Mouse (Mus musculus) macrophage (primary cell): ENCODE results near the gene Mgea5. TPM values are rescaled to one million over a fixed set of nuclear protein-coding genes. Genes with fewer than 3 reads are reported as not detected.

ENCODE experiments used
- H3K27ac ChIP-seq: fragments of 350-480 bp; formaldehyde crosslinking; 2 replicates; pipeline ENCODE4 v1.9.0; 2021
- H3K36me3 ChIP-seq: fragments of 350-480 bp; formaldehyde crosslinking; 2 replicates; pipeline ENCODE4 v1.9.0; 2021; ENCODE audit errors: inconsistent target
- H3K4me3 ChIP-seq: fragments of 350-480 bp; formaldehyde crosslinking; 2 replicates; pipeline ENCODE4 v1.9.0; 2021; ENCODE audit errors: inconsistent target
- H3K79me2 ChIP-seq: fragments of 350-480 bp; formaldehyde crosslinking; 2 replicates; pipeline ENCODE4 v1.9.0; 2021; ENCODE audit errors: inconsistent target
- WGBS: methylation state at CpG from one replicate; pipeline ENCODE4 v1.1.7; 2026; ENCODE audit warnings: inconsistent platforms; ENCODE audit not compliant: missing documents; 5-methylcytosine and 5-hydroxymethylcytosine counted together
- polyA plus RNA-seq: library from polyadenylated mRNA; stranded (reverse); fragments of 250-400 nt; gene quantifications from 3 replicates; pipeline ENCODE4 v1.2.4, GENCODE M21; 2018; ENCODE audit warnings: inconsistent platforms

Gene Mgea5
- polyA plus RNA-seq, 1 experiment from 2014 or later: 71.3 TPM

DNA sequence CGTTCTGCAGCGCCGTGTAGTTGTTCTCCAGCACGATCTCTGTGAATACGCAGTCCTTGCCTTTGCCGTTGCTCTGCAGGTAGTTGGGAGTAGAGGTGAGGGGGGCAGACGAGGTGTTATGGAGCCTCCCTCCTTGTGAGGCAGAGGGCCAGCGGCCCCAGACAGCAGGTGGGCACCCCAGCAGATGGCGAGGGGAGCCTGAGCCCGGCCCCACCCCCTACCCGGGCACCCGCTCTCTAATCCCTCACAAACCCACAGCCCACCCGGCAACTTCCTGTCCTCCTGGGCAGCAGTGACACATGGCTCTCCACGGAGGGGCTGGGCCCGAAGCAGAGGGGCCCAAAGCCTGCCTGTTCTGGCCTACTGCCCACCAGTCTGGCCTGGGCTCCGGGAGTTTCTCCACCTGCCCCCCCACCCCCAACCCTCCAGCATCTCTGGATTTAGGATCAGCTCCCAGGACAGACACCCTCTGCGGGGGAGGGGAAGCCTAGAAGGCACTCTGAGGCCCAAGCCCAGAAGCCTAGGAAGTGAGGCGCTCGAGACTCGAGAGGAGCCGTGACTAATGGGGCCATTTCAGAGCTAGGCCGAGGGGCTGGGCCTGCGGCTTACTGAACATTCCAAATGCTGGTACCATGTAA, 46.3 kb downstream of the Mgea5 start:
- H3K79me2 ChIP-seq: no peaks in the 10 kb centered on the region
- no peak overlapping the region for H3K4me3 ChIP-seq
- H3K36me3 ChIP-seq: no peaks in the 10 kb centered on the region
- H3K27ac ChIP-seq: no peak overlapping the region
- 25% methylated on average over 22 of the region's 23 CpGs for WGBS

DNA sequence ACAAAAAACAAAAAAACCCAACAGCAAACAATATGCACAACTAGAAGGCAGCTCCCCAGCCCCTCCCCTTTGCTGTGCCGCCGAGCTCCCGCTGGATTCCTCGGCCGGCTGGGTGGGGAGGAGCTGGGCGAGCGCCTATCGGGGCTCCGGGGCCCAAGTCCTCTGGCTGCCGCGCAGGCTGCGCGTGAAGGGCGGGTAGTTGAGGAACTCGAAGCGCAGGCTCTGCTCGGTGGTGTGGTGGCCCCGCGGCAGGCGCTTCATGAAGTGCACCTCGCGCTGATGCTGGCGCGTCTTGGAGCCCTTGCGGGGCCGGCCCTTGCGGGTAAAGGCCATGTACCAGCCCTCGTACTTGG, 46.8 kb downstream of the Mgea5 start:
- Histone ChIP-seq H3K36me3 (no peaks in the 10 kb centered on the region), H3K4me3 (no peak overlapping the region), H3K27ac (no peak overlapping the region), H3K79me2 (no peaks in the 10 kb centered on the region)
- WGBS: 4% methylated on average over 28 of the region's 28 CpGs

DNA sequence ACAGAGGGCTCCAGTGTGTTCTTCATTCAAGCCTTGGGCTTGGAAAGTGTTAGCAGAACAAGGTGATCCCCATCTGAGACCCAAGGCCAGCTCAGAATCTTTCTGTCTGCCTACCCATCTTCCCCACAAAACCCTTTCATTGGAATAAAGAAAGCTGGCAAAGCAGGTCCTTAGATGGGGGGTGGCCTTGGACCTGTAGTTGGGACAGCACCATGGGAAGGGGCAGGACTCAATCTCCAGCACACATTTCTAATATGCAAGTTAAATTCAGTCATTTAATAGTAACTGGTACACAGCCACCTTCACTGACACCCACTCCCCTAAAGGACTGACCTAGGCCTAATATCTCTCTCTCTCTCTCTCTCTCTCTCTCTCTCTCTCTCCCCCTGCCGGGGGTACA, 47.4 kb downstream of the Mgea5 start:
- H3K36me3 ChIP-seq: no peaks in the 10 kb centered on the region
- H3K27ac ChIP-seq: no peak overlapping the region
- no peak overlapping the region for H3K4me3 ChIP-seq
- 80% methylated on average over 1 of the region's 1 CpGs for whole genome bisulfite sequencing
- H3K79me2 ChIP-seq: no peaks in the 10 kb centered on the region

DNA sequence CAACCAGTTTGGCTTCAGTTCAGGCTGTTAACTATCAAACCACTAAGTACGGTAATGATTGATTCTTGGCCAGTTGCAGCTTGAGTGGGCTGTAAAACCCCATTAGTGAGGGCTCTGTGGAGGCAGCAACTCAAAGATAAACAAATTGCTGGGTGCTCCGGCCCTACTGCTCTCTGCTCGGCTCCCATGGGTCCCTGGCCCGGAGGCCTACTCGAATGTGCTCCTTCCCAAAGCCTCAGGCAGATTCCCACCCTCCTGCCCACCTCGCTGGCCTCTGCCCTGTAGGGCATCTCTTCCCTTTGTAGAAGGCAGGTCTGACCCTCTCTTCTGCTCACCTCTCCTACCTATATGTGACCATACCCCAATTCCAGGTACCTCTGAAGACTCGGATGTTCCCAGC, 48.9 kb downstream of the Mgea5 start:
- Histone ChIP-seq H3K4me3 (no peak overlapping the region), H3K27ac (no peak overlapping the region), H3K36me3 (no peaks in the 10 kb centered on the region), H3K79me2 (no peaks in the 10 kb centered on the region)
- WGBS: 93% methylated on average over 7 of the region's 7 CpGs

DNA sequence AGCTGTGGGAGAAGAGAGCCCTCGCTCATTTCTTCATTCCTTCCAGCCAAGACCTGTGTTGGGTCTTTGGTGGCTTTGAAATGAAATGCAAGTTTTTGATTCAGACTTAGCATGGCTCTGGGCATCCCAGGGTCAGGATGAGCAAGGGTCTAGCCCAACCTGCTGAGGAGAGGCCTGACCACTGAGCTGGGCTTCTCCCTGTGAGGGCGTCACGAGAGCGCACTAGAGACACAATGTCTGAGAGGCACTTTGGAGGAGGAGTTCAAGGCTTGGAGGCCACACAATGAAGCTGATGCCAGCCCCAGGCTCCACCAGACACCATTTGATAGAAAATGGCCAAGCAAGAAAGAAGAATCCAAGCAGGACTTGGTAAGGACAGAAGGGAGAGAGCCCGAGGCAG, 49.4 kb downstream of the Mgea5 start:
- H3K4me3 ChIP-seq: no peak overlapping the region
- H3K27ac ChIP-seq: no peak overlapping the region
- no peaks in the 10 kb centered on the region for H3K79me2 ChIP-seq
- H3K36me3 ChIP-seq: no peaks in the 10 kb centered on the region
- WGBS: 84% methylated on average over 5 of the region's 5 CpGs

DNA sequence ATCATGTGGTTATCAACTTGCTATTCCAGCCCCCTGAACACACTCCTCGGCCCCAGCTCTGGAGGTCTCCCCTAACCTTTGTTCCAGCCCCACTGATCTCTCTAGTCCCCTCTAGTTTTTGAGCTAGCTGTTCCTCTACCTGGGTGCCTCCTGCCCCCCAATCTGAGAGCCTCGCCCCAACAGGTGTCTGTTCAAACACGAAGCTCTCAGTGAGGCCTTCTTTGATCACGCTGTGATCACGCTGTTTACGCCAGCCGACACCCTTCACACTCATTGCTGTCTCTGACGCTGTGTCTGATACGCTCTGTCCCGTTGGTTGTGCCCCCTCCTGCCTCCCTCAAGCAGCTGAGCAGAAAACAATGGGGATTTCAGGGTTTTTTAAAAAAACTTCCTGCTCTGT, 50.1 kb downstream of the Mgea5 start:
- Histone ChIP-seq H3K36me3 (no peaks in the 10 kb centered on the region), H3K27ac (no peak overlapping the region), H3K4me3 (no peak overlapping the region), H3K79me2 (no peaks in the 10 kb centered on the region)
- 79% methylated on average over 10 of the region's 10 CpGs for WGBS

DNA sequence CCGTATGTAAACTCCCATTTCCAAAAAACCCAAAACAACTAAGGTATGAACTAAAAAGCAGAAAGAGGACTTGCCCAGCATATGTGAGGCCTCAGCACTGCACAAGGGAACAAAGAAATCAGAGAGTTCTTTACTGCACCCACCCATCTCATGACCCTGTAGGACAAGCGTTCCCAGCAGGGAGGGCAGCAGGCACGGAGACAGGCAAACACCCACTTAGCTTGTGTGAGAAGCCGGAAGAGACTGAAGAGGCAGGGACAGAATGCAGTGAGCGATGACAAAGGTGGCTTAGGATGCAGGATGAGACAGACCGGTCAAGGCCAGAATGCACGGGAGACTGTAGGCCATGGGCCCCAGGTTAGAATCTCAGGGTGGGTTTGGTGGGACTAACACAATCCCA, 52.0 kb downstream of the Mgea5 start:
- WGBS: 97% methylated on average over 7 of the region's 7 CpGs
- no peaks in the 10 kb centered on the region for H3K36me3 ChIP-seq
- H3K4me3 ChIP-seq: no peak overlapping the region

DNA sequence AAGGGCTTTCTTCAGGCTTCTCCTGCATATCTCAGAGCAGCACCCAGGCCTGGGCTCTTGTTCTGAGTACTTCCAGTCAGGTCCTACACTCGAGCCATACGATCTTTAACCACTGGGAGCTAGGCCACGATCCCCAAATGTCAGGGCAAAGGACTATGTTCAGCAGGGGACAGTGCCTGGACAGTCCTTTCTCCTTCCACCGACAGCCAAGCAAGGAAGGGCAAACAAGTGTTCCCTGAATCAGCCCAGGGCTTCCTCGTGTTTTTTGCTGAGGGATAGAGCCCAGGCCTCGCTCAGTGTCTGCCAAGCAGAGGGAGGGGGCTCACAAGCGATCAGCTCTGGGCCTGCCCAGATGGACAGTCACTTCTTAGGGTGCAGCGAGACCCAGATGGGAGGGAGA, 53.6 kb downstream of the Mgea5 start:
- Histone ChIP-seq H3K79me2 (no peaks in the 10 kb centered on the region), H3K4me3 (no peak overlapping the region), H3K27ac (no peak overlapping the region), H3K36me3 (no peaks in the 10 kb centered on the region)
- 81% methylated on average over 8 of the region's 8 CpGs for WGBS

More for the DNA sequence above, 52.0 kb downstream of the Mgea5 start:
- Histone ChIP-seq H3K79me2 (no peaks in the 10 kb centered on the region), H3K27ac (no peak overlapping the region)

DNA sequence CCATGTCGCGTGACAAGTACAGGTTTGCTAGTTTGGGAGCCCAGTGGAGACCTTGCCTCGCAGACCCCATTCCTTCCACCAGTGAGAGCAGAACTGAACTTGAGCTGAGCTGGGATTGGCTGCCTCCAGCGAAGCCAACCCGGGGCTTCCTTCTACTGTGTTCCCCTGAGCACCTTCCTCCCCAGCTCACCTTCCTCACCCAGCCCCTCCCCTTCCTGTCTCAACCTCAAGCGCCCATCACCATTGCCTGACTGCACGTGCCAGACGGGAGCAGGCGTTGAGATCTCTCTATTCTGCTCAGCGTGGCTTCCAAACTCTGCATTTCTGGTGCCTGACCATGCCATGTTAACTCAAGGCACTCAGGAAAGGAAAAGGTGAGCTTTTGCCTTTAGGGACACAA, 56.4 kb downstream of the Mgea5 start:
- Histone ChIP-seq H3K4me3 (no peak overlapping the region), H3K36me3 (no peaks in the 10 kb centered on the region), H3K27ac (no peak overlapping the region), H3K79me2 (no peaks in the 10 kb centered on the region)
- WGBS: 43% methylated on average over 10 of the region's 10 CpGs

DNA sequence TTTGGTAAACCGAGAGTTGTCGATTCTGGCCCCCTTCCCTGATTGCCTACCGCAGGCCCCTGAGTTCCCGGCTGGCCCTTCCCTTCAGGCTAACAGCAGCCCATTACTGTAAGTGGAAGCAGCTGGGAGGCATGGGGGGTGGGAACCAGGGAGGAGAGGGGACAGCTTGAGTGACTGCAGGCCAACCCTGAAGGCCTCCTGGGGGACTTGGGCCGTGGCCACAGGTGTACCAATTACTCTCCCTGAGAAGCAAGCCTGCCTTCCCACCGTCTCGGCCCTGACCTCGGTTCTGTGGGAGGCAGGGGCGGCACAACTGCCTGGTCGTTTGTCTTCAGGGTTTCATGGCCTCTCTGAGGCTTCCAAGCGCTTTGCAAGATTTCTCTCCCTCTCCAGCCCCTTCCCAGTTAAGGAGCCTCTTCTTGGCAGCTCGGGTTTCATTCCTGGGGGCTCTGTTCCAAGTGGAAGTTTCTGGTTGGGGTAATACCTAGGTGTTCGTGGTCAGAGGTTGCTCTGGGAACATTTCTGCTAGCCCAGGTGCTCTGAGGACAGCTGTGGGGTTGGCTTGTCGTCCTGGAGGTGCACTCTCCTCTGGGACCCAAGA, 57.9 kb downstream of the Mgea5 start:
- WGBS: 79% methylated on average over 14 of the region's 14 CpGs
- Histone ChIP-seq H3K36me3 (no peaks in the 10 kb centered on the region), H3K27ac (no peak overlapping the region), H3K79me2 (no peaks in the 10 kb centered on the region), H3K4me3 (no peak overlapping the region)

DNA sequence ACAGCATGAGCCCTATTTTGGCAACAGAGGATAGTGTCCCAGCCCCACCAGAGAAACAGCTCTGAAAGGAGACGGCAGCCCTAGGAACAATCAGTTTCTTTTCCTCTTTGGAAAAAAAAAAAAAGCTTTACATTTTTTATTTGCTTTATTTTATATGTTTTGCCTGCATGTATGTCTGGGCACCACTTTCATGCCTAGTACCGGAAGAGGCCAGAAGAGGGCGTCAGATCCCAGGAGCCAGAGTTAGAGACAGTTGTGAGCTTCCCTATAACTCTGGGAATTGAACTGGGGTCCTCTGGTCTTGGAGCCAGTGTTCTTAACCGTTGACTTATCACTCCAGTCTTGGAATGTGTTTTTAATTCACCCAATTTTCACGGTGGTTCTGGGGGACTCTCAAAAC, 61.4 kb downstream of the Mgea5 start:
- H3K79me2 ChIP-seq: no peaks in the 10 kb centered on the region
- WGBS: 80% methylated on average over 5 of the region's 5 CpGs
- H3K36me3 ChIP-seq: no peaks in the 10 kb centered on the region
- no peak overlapping the region for H3K27ac ChIP-seq
- H3K4me3 ChIP-seq: no peak overlapping the region

DNA sequence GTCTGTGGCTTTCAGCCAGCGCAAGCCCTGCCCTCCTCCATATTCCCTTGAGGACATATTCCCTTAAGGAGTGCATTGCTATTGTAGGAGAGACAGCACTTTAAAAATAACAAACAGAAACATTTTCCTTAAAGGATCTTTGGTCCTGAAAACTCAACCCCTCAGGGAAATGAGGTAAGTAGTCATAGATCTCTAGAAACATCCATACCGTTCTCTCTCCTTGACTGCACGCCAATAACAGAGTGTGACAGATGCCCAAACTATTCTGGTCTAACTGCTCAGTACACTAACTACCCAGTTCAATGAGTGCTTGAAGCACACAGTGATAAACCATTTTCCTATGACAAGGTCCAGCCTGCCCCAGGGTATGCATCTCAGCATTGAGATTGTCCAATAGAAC, 65.4 kb downstream of the Mgea5 start:
- 84% methylated on average over 3 of the region's 3 CpGs for WGBS
- H3K36me3 ChIP-seq: no peaks in the 10 kb centered on the region
- H3K4me3 ChIP-seq: no peak overlapping the region
- no peak overlapping the region for H3K27ac ChIP-seq
- H3K79me2 ChIP-seq: no peaks in the 10 kb centered on the region

DNA sequence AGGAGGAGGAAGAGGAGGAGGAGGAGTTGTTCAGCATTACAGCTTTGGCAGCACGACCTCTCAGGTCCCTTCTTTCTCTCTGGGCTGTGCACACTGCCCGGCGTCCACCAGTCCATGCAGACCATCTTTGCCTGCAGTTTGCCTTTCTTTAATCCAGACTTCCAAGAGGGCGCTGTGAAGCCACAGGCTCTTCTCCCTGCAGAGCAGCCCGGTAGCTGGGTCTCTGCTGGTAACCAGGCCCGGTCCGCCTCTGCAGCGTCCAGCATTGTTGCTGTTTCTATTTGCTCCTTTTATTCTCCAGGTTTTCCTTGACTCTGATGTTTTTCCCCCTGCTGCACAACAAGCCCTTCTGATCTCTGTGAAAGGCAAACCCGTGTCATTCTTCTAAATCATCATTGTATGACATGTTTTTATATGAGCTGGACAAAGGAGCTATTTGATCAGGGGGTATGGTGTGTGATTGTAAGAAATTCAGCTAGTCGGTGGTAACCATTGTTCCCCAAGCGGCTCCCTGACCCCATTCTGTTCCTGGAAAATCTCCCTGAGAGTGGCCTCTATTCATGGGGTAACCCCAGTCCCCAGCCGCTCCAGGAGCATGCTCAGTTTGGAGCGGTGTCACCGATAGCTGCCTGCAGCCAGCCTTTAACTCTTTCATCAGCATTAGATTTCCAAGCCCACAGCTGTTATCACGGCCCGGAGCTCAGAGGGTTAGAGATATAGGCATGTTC, 66.0 kb downstream of the Mgea5 start:
- WGBS: 56% methylated on average over 16 of the region's 16 CpGs
- H3K27ac ChIP-seq: no peak overlapping the region

DNA sequence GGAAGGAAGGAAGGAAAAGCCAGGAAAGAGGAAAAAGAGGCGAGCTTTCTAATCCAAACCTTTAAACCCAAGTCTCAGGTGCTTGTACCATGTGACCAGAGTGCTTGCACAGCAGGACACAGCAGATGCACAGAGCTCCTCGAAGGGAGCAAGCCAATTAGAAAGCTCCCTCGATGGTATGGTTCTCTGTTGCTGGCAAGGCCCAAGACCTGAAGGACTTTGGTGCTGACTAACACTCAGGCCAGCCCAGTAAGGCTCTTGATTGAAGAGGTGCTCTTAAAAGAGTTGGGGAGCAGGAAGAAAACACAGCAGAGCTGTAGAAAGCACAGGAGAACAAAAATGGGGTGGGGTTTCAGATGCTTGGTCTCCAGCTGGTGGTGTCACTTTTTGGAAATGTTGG, 74.9 kb downstream of the Mgea5 start:
- Histone ChIP-seq H3K27ac (no peak overlapping the region), H3K36me3 (no peaks in the 10 kb centered on the region), H3K4me3 (no peak overlapping the region), H3K79me2 (no peaks in the 10 kb centered on the region)
- WGBS: 72% methylated on average over 3 of the region's 3 CpGs

More for the DNA sequence above, 66.0 kb downstream of the Mgea5 start:
- Histone ChIP-seq H3K79me2 (no peaks in the 10 kb centered on the region), H3K36me3 (no peaks in the 10 kb centered on the region), H3K4me3 (no peak overlapping the region)
